Mouse (Mus musculus) MEL (cell line): Measurements from ENCODE around the gene Pygb. TPM values are rescaled to one million over a fixed set of nuclear protein-coding genes. Genes with fewer than 3 reads are reported as not detected.

Experiments used
- DNase-seq: peaks from one replicate; pipeline ENCODE4 v3.0.0; 2011; ENCODE audit warnings: low read depth, low spot score
- H3K27ac ChIP-seq: 2 replicates; pipeline ENCODE4 v1.5.1; 2012; ENCODE audit warnings: low read depth, mild to moderate bottlenecking, control low read depth, low read length, moderate library complexity; ENCODE audit not compliant: control insufficient read depth
- H3K27me3 ChIP-seq, 2 experiments: fragments of 150-350 bp in 1 of 2; sonication (generic) in 1 of 2; 2 replicates each; pipeline ENCODE4 v1.6.1; 2012; ENCODE audit warnings: low read length in 2 of 2, mild to moderate bottlenecking in 2 of 2, improper control_type of control experiment in 1 of 2, moderate library complexity in 1 of 2; ENCODE audit not compliant: insufficient read depth in 2 of 2, control insufficient read depth in 1 of 2
- H3K36me3 ChIP-seq, 2 experiments: 2 replicates each; pipeline ENCODE4 v1.6.1; 2012 to 2014; ENCODE audit warnings: low read length in 2 of 2, improper control_type of control experiment in 1 of 2, inconsistent platforms in 1 of 2, mild to moderate bottlenecking in 1 of 2; ENCODE audit not compliant: insufficient read depth in 2 of 2, control insufficient read depth in 1 of 2
- H3K4me1 ChIP-seq, 2 experiments: fragments of 150-350 bp in 1 of 2; sonication (generic) in 1 of 2; 2 replicates each; pipeline ENCODE4 v1.6.1; 2012; ENCODE audit warnings: low read length in 2 of 2, improper control_type of control experiment in 1 of 2, mild to moderate bottlenecking in 1 of 2; ENCODE audit not compliant: insufficient read depth in 2 of 2, control insufficient read depth in 1 of 2
- H3K4me3 ChIP-seq, 2 experiments: fragments of 150-350 bp in 1 of 2; sonication (generic) in 1 of 2; 2 replicates each; pipeline ENCODE4 v1.5.1; 2012; ENCODE audit warnings: low read depth in 2 of 2, low read length in 2 of 2, mild to moderate bottlenecking in 2 of 2, moderate library complexity in 2 of 2, control low read depth in 1 of 2, improper control_type of control experiment in 1 of 2; ENCODE audit not compliant: control insufficient read depth in 1 of 2, insufficient read depth in 1 of 2
- H3K79me2 ChIP-seq: 2 replicates; pipeline ENCODE4 v1.6.1; 2012; ENCODE audit warnings: mild to moderate bottlenecking, low read length, moderate library complexity; ENCODE audit not compliant: control insufficient read depth, poor library complexity, insufficient read depth
- H3K9ac ChIP-seq: 2 replicates; pipeline ENCODE4 v1.6.1; 2012; ENCODE audit warnings: low read depth, mild to moderate bottlenecking, control low read depth, low read length, moderate library complexity; ENCODE audit not compliant: control insufficient read depth, poor library complexity, severe bottlenecking
- H3K9me3 ChIP-seq: fragments of 150-350 bp; sonication (generic); replicated peaks from 2 replicates; pipeline ENCODE4 v1.6.1; 2012; ENCODE audit warnings: mild to moderate bottlenecking, low read length, improper control_type of control experiment, moderate library complexity; ENCODE audit not compliant: insufficient read depth
- BHLHE40 ChIP-seq: IDR thresholded peaks from 2 replicates; pipeline ENCODE4 v1.6.1; 2012; ENCODE audit warnings: low read depth, mild to moderate bottlenecking, inconsistent platforms, low read length, improper control_type of control experiment, borderline replicate concordance
- CHD1 ChIP-seq: IDR thresholded peaks from 2 replicates; pipeline ENCODE4 v1.6.1; 2012; ENCODE audit warnings: low read depth, mild to moderate bottlenecking, inconsistent platforms, low read length, improper control_type of control experiment
- ELF1 ChIP-seq: IDR thresholded peaks from 2 replicates; pipeline ENCODE4 v1.6.1; 2014; ENCODE audit warnings: low read depth, mild to moderate bottlenecking, inconsistent platforms, low read length, improper control_type of control experiment, moderate library complexity
- EP300 ChIP-seq, 2 experiments: IDR thresholded peaks; 2 replicates each; pipeline ENCODE4 v1.6.1; 2011; ENCODE audit warnings: improper control_type of control experiment in 2 of 2, low read length in 2 of 2, low read depth in 1 of 2, mild to moderate bottlenecking in 1 of 2
- ETS1 ChIP-seq: IDR thresholded peaks from 2 replicates; pipeline ENCODE4 v1.6.1; 2012; ENCODE audit warnings: low read depth, mild to moderate bottlenecking, inconsistent platforms, low read length, improper control_type of control experiment, moderate library complexity
- JUND ChIP-seq: IDR thresholded peaks from 2 replicates; pipeline ENCODE4 v1.6.1; 2011; ENCODE audit warnings: low read depth, mild to moderate bottlenecking, improper control_type of control experiment, low read length
- MAX ChIP-seq: IDR thresholded peaks from 2 replicates; pipeline ENCODE4 v1.6.1; 2011; ENCODE audit warnings: low read length, improper control_type of control experiment
- MEF2A ChIP-seq: IDR thresholded peaks from 2 replicates; pipeline ENCODE4 v1.6.1; 2014; ENCODE audit warnings: low read depth, mild to moderate bottlenecking, inconsistent platforms, low read length, improper control_type of control experiment; ENCODE audit not compliant: poor library complexity, insufficient replicate concordance, severe bottlenecking; ENCODE audit errors: extremely low read depth
- MXI1 ChIP-seq: IDR thresholded peaks from 2 replicates; pipeline ENCODE4 v1.6.1; 2011; ENCODE audit warnings: mild to moderate bottlenecking, low read depth, low read length, improper control_type of control experiment
- MYC ChIP-seq: IDR thresholded peaks from 2 replicates; pipeline ENCODE4 v1.6.1; 2011; ENCODE audit warnings: low read depth, mild to moderate bottlenecking, low read length, improper control_type of control experiment, moderate library complexity
- NELFE ChIP-seq: IDR thresholded peaks from 2 replicates; pipeline ENCODE4 v1.6.1; 2011; ENCODE audit warnings: low read depth, low read length, improper control_type of control experiment
- NRF1 ChIP-seq: IDR thresholded peaks from 2 replicates; pipeline ENCODE4 v1.6.1; 2014; ENCODE audit warnings: low read depth, mild to moderate bottlenecking, inconsistent platforms, low read length, improper control_type of control experiment, moderate library complexity; ENCODE audit not compliant: poor library complexity, insufficient read depth, severe bottlenecking
- POLR2A ChIP-seq, 2 experiments: IDR thresholded peaks; 2 replicates each; pipeline ENCODE4 v1.6.1; 2011 to 2012; ENCODE audit warnings: low read length in 2 of 2, mild to moderate bottlenecking in 2 of 2, control low read depth in 1 of 2, improper control_type of control experiment in 1 of 2, low read depth in 1 of 2, moderate library complexity in 1 of 2; ENCODE audit not compliant: control insufficient read depth in 1 of 2, insufficient read depth in 1 of 2, poor library complexity in 1 of 2
- POLR2AphosphoS2 ChIP-seq: IDR thresholded peaks from 2 replicates; pipeline ENCODE4 v1.6.1; 2011; ENCODE audit warnings: low read length, improper control_type of control experiment
- RCOR1 ChIP-seq: IDR thresholded peaks from 2 replicates; pipeline ENCODE4 v1.6.1; 2012; ENCODE audit warnings: low read depth, mild to moderate bottlenecking, inconsistent platforms, low read length, improper control_type of control experiment
- SIN3A ChIP-seq: IDR thresholded peaks from 2 replicates; pipeline ENCODE4 v1.6.1; 2012; ENCODE audit warnings: low read length, improper control_type of control experiment, inconsistent platforms
- SMC3 ChIP-seq: IDR thresholded peaks from 2 replicates; pipeline ENCODE4 v1.6.1; 2011; ENCODE audit warnings: low read depth, low read length, improper control_type of control experiment
- TBP ChIP-seq: IDR thresholded peaks from 2 replicates; pipeline ENCODE4 v1.8.0; 2011; ENCODE audit warnings: low read depth, low read length, improper control_type of control experiment
- TCF12 ChIP-seq: IDR thresholded peaks from 2 replicates; pipeline ENCODE4 v1.6.1; 2014; ENCODE audit warnings: low read depth, mild to moderate bottlenecking, inconsistent platforms, low read length, improper control_type of control experiment, moderate library complexity
- UBTF ChIP-seq: IDR thresholded peaks from 2 replicates; pipeline ENCODE4 v1.6.1; 2012; ENCODE audit warnings: low read depth, mild to moderate bottlenecking, inconsistent platforms, low read length, improper control_type of control experiment, moderate library complexity, borderline replicate concordance; ENCODE audit not compliant: insufficient read depth
- ZKSCAN1 ChIP-seq: IDR thresholded peaks from 2 replicates; pipeline ENCODE4 v1.6.1; 2012; ENCODE audit warnings: low read depth, mild to moderate bottlenecking, inconsistent platforms, low read length, improper control_type of control experiment, moderate library complexity
- polyA plus RNA-seq, 2 experiments: library from polyadenylated mRNA; stranded (reverse) in 1 of 2; unstranded in 1 of 2; fragments of >175 nt in 1 of 2; fragments of >200 nt in 1 of 2; gene quantifications; 2 replicates each; pipeline versions ENCODE4 v1.2.1 to v1.2.4; 2012; ENCODE audit warnings: low replicate concordance in 2 of 2, low read depth in 1 of 2; ENCODE audit not compliant: insufficient read length in 2 of 2, insufficient read depth in 1 of 2, missing spikeins in 1 of 2
- total RNA-seq: library from RNA; depleted of rRNA; stranded (reverse); fragments of 300-350 nt; gene quantifications from 2 replicates; pipeline ENCODE4 v1.2.3, GENCODE M21; 2012; rRNA removed

Gene Pygb
- 19.0 and 21.0 TPM in 2 replicates for total RNA-seq
- polyA plus RNA-seq, result 10 to 100 TPM in 1 of 2 experiments, not detected in 1; 26.5 TPM

GRCm38 (mm10) chr2:150786251-150787180 lies at the start of gene Pygb:
TSS of gene Pygb (plus strand) at chr2:150786735.
- Histone ChIP-seq H3K9me3 (no peaks in the 10 kb centered on the region), H3K27ac (peak within 1 kb of the TSS; percentile 37; the same call in 1 of the 2 replicates), H3K79me2 (peaks cover 3% of the 10 kb centered on the region; the same call in 1 of the 2 replicates), H3K4me1 (peaks cover 3 to 13% of the 10 kb centered on the region in 2 experiments; a peak in 2 of 4 replicates)
- TF ChIP-seq TBP, result peak; percentile 76
- no peak for TF ChIP-seq ZKSCAN1
- 0 out of 2 replicates have a peak, but pooled peaks have one; percentile 30 for TF ChIP-seq MYC
- TF ChIP-seq POLR2A (IDR thresholded peaks at IDR 0.05; ENCODE audit: control insufficient read depth in 1 of 2, insufficient read depth in 1 of 2, low read depth in 1 of 2, low read length in 2 of 2, poor library complexity in 1 of 2), result peak; percentile 59 to 96; a peak in 3 of 4 replicates
- TF ChIP-seq POLR2AphosphoS2, result peak; percentile 82; the same call in 1 of the 2 replicates
- TF ChIP-seq MEF2A, result no peak
- no peak for TF ChIP-seq CHD1
- TF ChIP-seq JUND, result no peak
- TF ChIP-seq EP300 (IDR thresholded peaks at IDR 0.05; ENCODE audit: low read depth in 1 of 2, low read length in 2 of 2), result no peak
- peak; percentile 57; the same call in 1 of the 2 replicates for TF ChIP-seq MAX
- no peak for TF ChIP-seq BHLHE40
- peak; percentile 59 for TF ChIP-seq SIN3A
- peak; percentile 90 for TF ChIP-seq NELFE
- peak; percentile 45 for TF ChIP-seq TCF12
- TF ChIP-seq SMC3, result no peak
- no peak for TF ChIP-seq UBTF
- peak; percentile 79 for TF ChIP-seq NRF1
- 0 out of 2 replicates have a peak, but pooled peaks have one; percentile 19 for TF ChIP-seq RCOR1
- no peak for TF ChIP-seq ETS1
- peak; percentile 67; the same call in 1 of the 2 replicates for TF ChIP-seq ELF1
- TF ChIP-seq MXI1, result peak; percentile 43
- TF ChIP-seq, all 39 proteins: peak for 12
- Histone ChIP-seq H3K9ac (peak within 1 kb of the TSS; percentile 72), H3K27me3 (no peaks in the 10 kb centered on the region), H3K4me3 (peak within 1 kb of the TSS; percentile 70 to 78), H3K36me3 (peaks cover 0 to 13% of the 10 kb centered on the region in 2 experiments; a peak in 2 of 4 replicates)
- peak; percentile 94 for DNase-seq
